Mouse (Mus musculus): ENCODE data around the gene 4930412O13Rik. TPM values are rescaled to one million over a fixed set of nuclear protein-coding genes. Genes with fewer than 3 reads are reported as not detected.
A peak's percentile ranks its signal among the peaks of the same experiment; 100 is the strongest.

4930412O13Rik gene
- polyA plus RNA-seq, 1 experiment from 2014 or later = 2.6 TPM

GRCm38 (mm10) chr2:9882926-9883802, 2.1 kb downstream of the 4930412O13Rik start:
- no peaks in the 10 kb centered on the region for H3K9me3 ChIP-seq
- H3K27ac ChIP-seq = peak overlapping the region; percentile 89
- H3K36me3 ChIP-seq = no peaks in the 10 kb centered on the region
- peaks cover 38% of the 10 kb centered on the region for H3K4me1 ChIP-seq
- H3K4me3 ChIP-seq = peak overlapping the region; percentile 71
- DNase-seq (ENCODE audit: low spot score) = no peak
- H3K27me3 ChIP-seq (ENCODE audit: insufficient read depth, poor library complexity, severe bottlenecking) = peaks cover 82% of the 10 kb centered on the region
- under 1% methylated on average over 43 of the region's 43 CpGs for WGBS

GRCm38 (mm10) chr2:9883803-9884532, 2.9 kb downstream of the 4930412O13Rik start:
- H3K27me3 ChIP-seq (ENCODE audit: insufficient read depth, poor library complexity, severe bottlenecking) = peaks cover 87% of the 10 kb centered on the region
- H3K27ac ChIP-seq = no peak overlapping the region
- H3K4me1 ChIP-seq = peaks cover 41% of the 10 kb centered on the region
- H3K9me3 ChIP-seq = no peaks in the 10 kb centered on the region
- H3K36me3 ChIP-seq = no peaks in the 10 kb centered on the region
- WGBS = 2% methylated on average over 27 of the region's 27 CpGs
- DNase-seq (ENCODE audit: low spot score) = no peak
- peak overlapping the region; percentile 71 for H3K4me3 ChIP-seq

GRCm38 (mm10) chr2:9884533-9885216, 3.6 kb downstream of the 4930412O13Rik start:
- peaks cover 48% of the 10 kb centered on the region for H3K4me1 ChIP-seq
- H3K27me3 ChIP-seq (ENCODE audit: insufficient read depth, poor library complexity, severe bottlenecking) = peaks cover 94% of the 10 kb centered on the region
- WGBS = 8% methylated on average over 15 of the region's 15 CpGs
- H3K36me3 ChIP-seq = no peaks in the 10 kb centered on the region
- H3K9me3 ChIP-seq = no peaks in the 10 kb centered on the region
- H3K27ac ChIP-seq = no peak overlapping the region
- no peak for DNase-seq (ENCODE audit: low spot score)
- H3K4me3 ChIP-seq = peak overlapping the region; percentile 71

- DNase-seq (ENCODE audit: low spot score) = no peak
- Histone ChIP-seq H3K4me3 (no peak overlapping the region), H3K27me3 (ENCODE audit: insufficient read depth, poor library complexity, severe bottlenecking) (peaks cover 98% of the 10 kb centered on the region), H3K36me3 (no peaks in the 10 kb centered on the region), H3K27ac (no peak overlapping the region), H3K4me1 (peaks cover 52% of the 10 kb centered on the region), H3K9me3 (no peaks in the 10 kb centered on the region)
- WGBS = 10% methylated on average over 14 of the region's 14 CpGs
Observed at GRCm38 (mm10) chr2:9885217-9885770, 4.2 kb downstream of the 4930412O13Rik start.

GRCm38 (mm10) chr2:9886031-9886430, 5.0 kb downstream of the 4930412O13Rik start:
- H3K9me3 ChIP-seq = no peaks in the 10 kb centered on the region
- WGBS = 21% methylated on average over 3 of the region's 3 CpGs
- H3K27ac ChIP-seq = no peak overlapping the region
- H3K36me3 ChIP-seq = no peaks in the 10 kb centered on the region
- peaks cover 49% of the 10 kb centered on the region for H3K4me1 ChIP-seq
- DNase-seq (ENCODE audit: low spot score) = no peak
- H3K4me3 ChIP-seq = no peak overlapping the region
- H3K27me3 ChIP-seq (ENCODE audit: insufficient read depth, poor library complexity, severe bottlenecking) = peaks cover 99% of the 10 kb centered on the region

GRCm38 (mm10) chr2:9886921-9887610, 6.0 kb downstream of the 4930412O13Rik start:
- peaks cover 39% of the 10 kb centered on the region for H3K4me1 ChIP-seq
- peaks cover 96% of the 10 kb centered on the region for H3K27me3 ChIP-seq (ENCODE audit: insufficient read depth, poor library complexity, severe bottlenecking)
- H3K4me3 ChIP-seq = no peak overlapping the region
- DNase-seq (ENCODE audit: low spot score) = no peak
- H3K27ac ChIP-seq = no peak overlapping the region
- H3K9me3 ChIP-seq = no peaks in the 10 kb centered on the region
- WGBS = 3% methylated on average over 7 of the region's 7 CpGs
- no peaks in the 10 kb centered on the region for H3K36me3 ChIP-seq

- Histone ChIP-seq H3K27me3 (ENCODE audit: insufficient read depth, poor library complexity, severe bottlenecking) (peaks cover 97% of the 10 kb centered on the region), H3K9me3 (no peaks in the 10 kb centered on the region), H3K4me1 (peaks cover 33% of the 10 kb centered on the region), H3K36me3 (no peaks in the 10 kb centered on the region), H3K27ac (no peak overlapping the region), H3K4me3 (no peak overlapping the region)
- under 1% methylated on average over 7 of the region's 7 CpGs for WGBS
- DNase-seq (ENCODE audit: low spot score) = no peak
Observed at GRCm38 (mm10) chr2:9887636-9888035, 6.6 kb downstream of the 4930412O13Rik start.

- peaks cover 19% of the 10 kb centered on the region for H3K4me1 ChIP-seq
- 0% methylated on average over 30 of the region's 30 CpGs for WGBS
- H3K4me3 ChIP-seq = peak within 1 kb of the TSS; percentile 55
- H3K27me3 ChIP-seq (ENCODE audit: insufficient read depth, poor library complexity, severe bottlenecking) = peaks cover 97% of the 10 kb centered on the region
- H3K27ac ChIP-seq = no peak within 1 kb of the TSS
- DNase-seq (ENCODE audit: low spot score) = no peak
- H3K9me3 ChIP-seq = no peaks in the 10 kb centered on the region
- no peaks in the 10 kb centered on the region for H3K36me3 ChIP-seq
Observed at GRCm38 (mm10) chr2:9888913-9889650, 8.0 kb downstream of the 4930412O13Rik start, which contains the start of gene 9230102O04Rik. Gene 9230102O04Rik (minus strand): TSS chr2:9889540.

- 1% methylated on average over 23 of the region's 23 CpGs for WGBS
Observed at GRCm38 (mm10) chr2:9889651-9890183, 8.7 kb downstream of the 4930412O13Rik start, which contains the start of gene Gata3. Gene Gata3 (minus strand): TSS chr2:9890034.

GRCm38 (mm10) chr2:9890251-9890650, 9.2 kb downstream of the 4930412O13Rik start:
- H3K9me3 ChIP-seq = no peaks in the 10 kb centered on the region
- 9% methylated on average over 8 of the region's 8 CpGs for WGBS
- peak overlapping the region; percentile 55 for H3K4me3 ChIP-seq

More at GRCm38 (mm10) chr2:9889651-9890183, 8.7 kb downstream of the 4930412O13Rik start, which contains the start of gene Gata3:
- H3K27me3 ChIP-seq (ENCODE audit: insufficient read depth, poor library complexity, severe bottlenecking) = peaks cover 97% of the 10 kb centered on the region
- no peak within 1 kb of the TSS for H3K27ac ChIP-seq
- no peaks in the 10 kb centered on the region for H3K9me3 ChIP-seq
- no peak for DNase-seq (ENCODE audit: low spot score)
- peak within 1 kb of the TSS; percentile 55 for H3K4me3 ChIP-seq
- no peaks in the 10 kb centered on the region for H3K36me3 ChIP-seq
- H3K4me1 ChIP-seq = peaks cover 14% of the 10 kb centered on the region

GRCm38 (mm10) chr2:9890906-9891305, 9.9 kb downstream of the 4930412O13Rik start:
- no peak overlapping the region for H3K4me3 ChIP-seq
- H3K4me1 ChIP-seq = peaks cover 21% of the 10 kb centered on the region
- DNase-seq (ENCODE audit: low spot score) = no peak
- 5% methylated on average over 5 of the region's 5 CpGs for WGBS
- no peaks in the 10 kb centered on the region for H3K36me3 ChIP-seq
- H3K27ac ChIP-seq = no peak overlapping the region
- H3K27me3 ChIP-seq (ENCODE audit: insufficient read depth, poor library complexity, severe bottlenecking) = peaks cover 97% of the 10 kb centered on the region
- no peaks in the 10 kb centered on the region for H3K9me3 ChIP-seq

More at GRCm38 (mm10) chr2:9890251-9890650, 9.2 kb downstream of the 4930412O13Rik start:
- Histone ChIP-seq H3K27ac (no peak overlapping the region), H3K36me3 (no peaks in the 10 kb centered on the region), H3K27me3 (ENCODE audit: insufficient read depth, poor library complexity, severe bottlenecking) (peaks cover 97% of the 10 kb centered on the region), H3K4me1 (peaks cover 14% of the 10 kb centered on the region)
- no peak for DNase-seq (ENCODE audit: low spot score)
